Mouse (Mus musculus): ENCODE data around the gene Cyp2d11.

- TF ChIP-seq CTCF (IDR thresholded peaks at IDR 0.05; ENCODE audit: low read depth, low read length) (no peak), POLR2A (IDR thresholded peaks at IDR 0.05; ENCODE audit: borderline replicate concordance, low read depth, low read length) (no peak)
Observed at GRCm38 (mm10) chr15:82404163-82404562, 10.3 kb upstream of the Cyp2d11 start.
